Mouse (Mus musculus) myocyte (in vitro differentiated cells): ENCODE results near the gene Olfr1012.

Experiments used
- CEBPB ChIP-seq: IDR thresholded peaks from 2 replicates; pipeline ENCODE4 v1.6.1; 2011; ENCODE audit warnings: mild to moderate bottlenecking, moderate library complexity; ENCODE audit not compliant: poor library complexity, insufficient read depth, severe bottlenecking
- E2F4 ChIP-seq: IDR thresholded peaks from one replicate; pipeline ENCODE4 v1.6.1; 2011; ENCODE audit warnings: mild to moderate bottlenecking, control low read depth, moderate library complexity; ENCODE audit not compliant: insufficient read depth
- MAX ChIP-seq: IDR thresholded peaks from one replicate; pipeline ENCODE4 v1.6.1; 2011; ENCODE audit warnings: low read depth, mild to moderate bottlenecking, control low read depth
- MYOG ChIP-seq, 3 experiments: IDR thresholded peaks; one replicate each; pipeline ENCODE4 v1.6.1; 2011; ENCODE audit warnings: control low read depth in 2 of 3, low read depth in 2 of 3, mild to moderate bottlenecking in 2 of 3; ENCODE audit not compliant: insufficient read length in 2 of 3, control insufficient read depth in 1 of 3, insufficient read depth in 1 of 3
- POLR2A ChIP-seq: IDR thresholded peaks from one replicate; pipeline ENCODE4 v1.6.1; 2011; ENCODE audit warnings: low read depth, mild to moderate bottlenecking, control low read depth, moderate library complexity; ENCODE audit not compliant: insufficient read length
- REST ChIP-seq: IDR thresholded peaks from one replicate; pipeline ENCODE4 v1.6.1; 2011; ENCODE audit warnings: mild to moderate bottlenecking, control low read depth, moderate library complexity; ENCODE audit not compliant: insufficient read depth, insufficient read length
- SRF ChIP-seq: IDR thresholded peaks from one replicate; pipeline ENCODE4 v1.6.1; 2011; ENCODE audit warnings: low read depth; ENCODE audit not compliant: control insufficient read depth, insufficient read length
- TCF12 ChIP-seq: IDR thresholded peaks from one replicate; pipeline ENCODE4 v1.6.1; 2011; ENCODE audit warnings: mild to moderate bottlenecking, control low read depth; ENCODE audit not compliant: poor library complexity, insufficient read depth, severe bottlenecking
- TCF3 ChIP-seq: IDR thresholded peaks from one replicate; pipeline ENCODE4 v1.6.1; 2011; ENCODE audit warnings: low read depth, control low read depth; ENCODE audit not compliant: insufficient read length
- USF1 ChIP-seq: IDR thresholded peaks from one replicate; pipeline ENCODE4 v1.6.1; 2011; ENCODE audit warnings: low read depth, mild to moderate bottlenecking, control low read depth, moderate library complexity

- no peak for TF ChIP-seq E2F4
- no peak for TF ChIP-seq CEBPB
- TF ChIP-seq SRF = no peak
- TF ChIP-seq POLR2A = no peak
- no peak for TF ChIP-seq USF1
- no peak for TF ChIP-seq REST
- no peak for TF ChIP-seq TCF12
- TF ChIP-seq MYOG (IDR thresholded peaks at IDR 0.05; ENCODE audit: control insufficient read depth in 1 of 3, insufficient read depth in 1 of 3, insufficient read length in 2 of 3, low read depth in 2 of 3) = no peak
- no peak for TF ChIP-seq TCF3
- TF ChIP-seq MAX = no peak
Observed at GRCm38 (mm10) chr2:85753822-85754221, 8.7 kb downstream of the Olfr1012 start.
